Mouse (Mus musculus) CH12.LX (cell line): ENCODE data around the gene Aoc3.

Source experiments
- CTCF ChIP-seq, 2 experiments: IDR thresholded peaks in 1 of 2; conservative IDR thresholded peaks in 1 of 2; 2 replicates each; pipeline ENCODE4 v1.5.1; 2011 to 2012; ENCODE audit warnings: low read depth in 2 of 2, low read length in 2 of 2, improper control_type of control experiment in 1 of 2, inconsistent platforms in 1 of 2, mild to moderate bottlenecking in 1 of 2, moderate library complexity in 1 of 2
- ELF1 ChIP-seq: IDR thresholded peaks from 2 replicates; pipeline ENCODE4 v1.6.1; 2014; ENCODE audit warnings: low read depth, mild to moderate bottlenecking, inconsistent platforms, low read length, improper control_type of control experiment
- EP300 ChIP-seq: IDR thresholded peaks from 2 replicates; pipeline ENCODE4 v1.6.1; 2011; ENCODE audit warnings: low read length, improper control_type of control experiment
- GABPA ChIP-seq: IDR thresholded peaks from 2 replicates; pipeline ENCODE4 v1.6.1; 2012; ENCODE audit warnings: low read depth, low read length, improper control_type of control experiment, inconsistent platforms; ENCODE audit not compliant: insufficient replicate concordance
- MAX ChIP-seq: IDR thresholded peaks from 2 replicates; pipeline ENCODE4 v1.6.1; 2011; ENCODE audit warnings: low read length, improper control_type of control experiment
- POLR2A ChIP-seq: IDR thresholded peaks from 2 replicates; pipeline ENCODE4 v1.6.1; 2011; ENCODE audit warnings: low read depth, mild to moderate bottlenecking, improper control_type of control experiment, low read length
- SIN3A ChIP-seq: IDR thresholded peaks from 2 replicates; pipeline ENCODE4 v1.6.1; 2012; ENCODE audit warnings: low read length, improper control_type of control experiment, inconsistent platforms
- TBP ChIP-seq: conservative IDR thresholded peaks from 2 replicates; pipeline ENCODE4 v1.6.1; 2011; ENCODE audit warnings: low read depth, low read length, improper control_type of control experiment
- ZC3H11A ChIP-seq: IDR thresholded peaks from 2 replicates; pipeline ENCODE4 v1.6.1; 2012; ENCODE audit warnings: low read depth, mild to moderate bottlenecking, inconsistent platforms, low read length, improper control_type of control experiment

GRCm38 (mm10) chr11:101295191-101295590, 35.2 kb upstream of the Aoc3 start:
- TF ChIP-seq ZC3H11A, result no peak
- no peak for TF ChIP-seq POLR2A
- TF ChIP-seq CTCF (conservative IDR thresholded peaks at IDR 0.05 in 1 of 2, IDR thresholded peaks at IDR 0.05 in 1 of 2; ENCODE audit: low read depth in 2 of 2, low read length in 2 of 2), result no peak
- TF ChIP-seq EP300, result no peak
- TF ChIP-seq MAX, result no peak
- no peak for TF ChIP-seq ELF1
- no peak for TF ChIP-seq TBP
- TF ChIP-seq GABPA, result no peak
- no peak for TF ChIP-seq SIN3A
